Mouse (Mus musculus) embryonic facial prominence, embryonic 10.5 days (tissue): ENCODE data around the gene Ccdc149. TPM values are rescaled to one million over a fixed set of nuclear protein-coding genes. Genes with fewer than 3 reads are reported as not detected.

ENCODE experiments used
- DNase-seq: peaks from one replicate; pipeline ENCODE4 v3.0.0-alpha.2; 2017; ENCODE audit warnings: low spot score
- H3K27ac ChIP-seq: fragments of 300-500 bp; sonication (generic); replicated peaks from 2 replicates; pipeline ENCODE4 v1.5.1; 2016; ENCODE audit warnings: mild to moderate bottlenecking
- H3K27me3 ChIP-seq: fragments of 300-500 bp; sonication (generic); replicated peaks from 2 replicates; pipeline ENCODE4 v1.6.1; 2016; ENCODE audit warnings: low read depth, mild to moderate bottlenecking; ENCODE audit not compliant: poor library complexity, severe bottlenecking
- H3K36me3 ChIP-seq: fragments of 300-500 bp; sonication (generic); replicated peaks from 2 replicates; pipeline ENCODE4 v1.6.1; 2016; ENCODE audit warnings: mild to moderate bottlenecking, moderate library complexity
- H3K4me1 ChIP-seq: fragments of 300-500 bp; sonication (generic); 2 replicates; pipeline ENCODE4 v1.6.1; 2016
- H3K4me3 ChIP-seq: fragments of 300-500 bp; sonication (generic); 2 replicates; pipeline ENCODE4 v1.5.1; 2016; ENCODE audit warnings: mild to moderate bottlenecking, moderate library complexity
- H3K9me3 ChIP-seq: fragments of 300-500 bp; sonication (generic); 2 replicates; pipeline ENCODE4 v1.6.1; 2016; ENCODE audit warnings: mild to moderate bottlenecking
- WGBS: fragments of 180-500 bp; shearing (Covaris S2); methylation state at CpG from one replicate; pipeline ENCODE4 v1.1.7; 2016; 5-methylcytosine and 5-hydroxymethylcytosine counted together
- polyA plus RNA-seq: library from polyadenylated mRNA; unstranded; fragments of >200 nt; fragmentation: Nextera tagmentation; extraction: Ambion mirVana; gene quantifications from 2 replicates; pipeline ENCODE4 v1.2.1, GENCODE M21; 2016

Ccdc149 gene
- polyA plus RNA-seq, 1 experiment from 2014 or later = 1.4 TPM

GRCm38 (mm10) chr5:52335590-52335989 lies 135.7 kb downstream of the Ccdc149 start:
- Histone ChIP-seq H3K36me3 (no peaks in the 10 kb centered on the region), H3K4me1 (no peaks in the 10 kb centered on the region), H3K27ac (no peak overlapping the region), H3K4me3 (no peak overlapping the region), H3K27me3 (no peaks in the 10 kb centered on the region), H3K9me3 (no peaks in the 10 kb centered on the region)
- 85% methylated on average over 3 of the region's 3 CpGs for WGBS
- no peak for DNase-seq

- WGBS = 44% methylated on average over 8 of the region's 8 CpGs
- H3K27me3 ChIP-seq = no peaks in the 10 kb centered on the region
- DNase-seq = no peak
- H3K27ac ChIP-seq = no peak overlapping the region
- H3K4me3 ChIP-seq = no peak overlapping the region
- no peaks in the 10 kb centered on the region for H3K4me1 ChIP-seq
- no peaks in the 10 kb centered on the region for H3K9me3 ChIP-seq
- H3K36me3 ChIP-seq = no peaks in the 10 kb centered on the region
Measured at GRCm38 (mm10) chr5:52332120-52332519, 139.2 kb downstream of the Ccdc149 start.

Other genes starting within 250 kb of the Ccdc149 start
- 0.40 and 0.54 TPM in 2 replicates for gene Sod3, start 107.7 kb downstream of the Ccdc149 start, polyA plus RNA-seq
- gene Lgi2, start 94.9 kb upstream of the Ccdc149 start, polyA plus RNA-seq = 1.7 and 2.0 TPM in 2 replicates
- 8.9 and 9.3 TPM in 2 replicates for gene Sepsecs, start 198.2 kb upstream of the Ccdc149 start, polyA plus RNA-seq